Mouse (Mus musculus) gastrocnemius, adult 8-10 months (tissue): ENCODE results near the gene Dynlt1c. TPM values are rescaled to one million over a fixed set of nuclear protein-coding genes. Genes with fewer than 3 reads are reported as not detected.
A peak's percentile ranks its signal among the peaks of the same experiment; 100 is the strongest.
"Not testable (repeated sequence)": the region's sequence is repeated elsewhere in the genome, so short reads cannot be mapped to it uniquely, and the experiment has no call there.

Experiments used
- DNase-seq, 2 experiments: peaks; one replicate each; pipeline ENCODE4 v3.0.0; 2022; ENCODE audit warnings: low spot score in 2 of 2
- total RNA-seq, 4 experiments: library from RNA; stranded (reverse); gene quantifications; 2 replicates each; pipeline ENCODE4 v1.2.4; 2022

The Dynlt1c gene
- total RNA-seq, 4 experiments from 2014 or later = 0.72 to 2.6 (median 1.9) TPM

GRCm38 (mm10) chr17:6655087-6655511, 53.6 kb downstream of the Dynlt1c start:
- not testable (repeated sequence) for DNase-seq

GRCm38 (mm10) chr17:6655567-6656281, 54.3 kb downstream of the Dynlt1c start, which contains the start of gene Dynlt1f:
TSS of gene Dynlt1f (minus strand) at chr17:6655900.
- peak; percentile 72 to 76 for DNase-seq

GRCm38 (mm10) chr17:6656471-6656870, 55.0 kb downstream of the Dynlt1c start:
- not testable (repeated sequence) for DNase-seq

GRCm38 (mm10) chr17:6658801-6659200, 57.3 kb downstream of the Dynlt1c start, which contains the start of gene Sytl3:
TSS of gene Sytl3 (plus strand) at chr17:6659093.
- not testable (repeated sequence) for DNase-seq

Other genes starting within 250 kb of the Dynlt1c start
- 10 to 100 TPM; 40.0 to 51.4 (median 46.8) TPM for gene Dynlt1b, start 171.6 kb upstream of the Dynlt1c start, total RNA-seq
- 10 to 100 TPM; 39.0 to 46.3 (median 41.0) TPM for gene Dynlt1f, start 54.2 kb downstream of the Dynlt1c start, total RNA-seq
- gene Sytl3, start 57.4 kb downstream of the Dynlt1c start, total RNA-seq = under 1 TPM in 1 of 4 experiments, not detected in 3; 0.51 TPM
- 1 to 10 TPM in 3 of 4 experiments, under 1 TPM in 1; 0.58 to 1.5 (median 1.3) TPM for gene Ezr, start 181.1 kb downstream of the Dynlt1c start, total RNA-seq